Mouse (Mus musculus): Measurements from ENCODE around the gene App. TPM values are rescaled to one million over a fixed set of nuclear protein-coding genes. Genes with fewer than 3 reads are reported as not detected.

Gene App
- polyA plus RNA-seq, 1 experiment from 2014 or later = 360 TPM

- DNase-seq (ENCODE audit: low spot score) (no peak), ATAC-seq (replicated peaks; ENCODE audit: low FRiP score, low read depth) (no peak)
- no peak for TF ChIP-seq CTCF (IDR thresholded peaks at IDR 0.05; ENCODE audit: low read depth)
- Histone ChIP-seq H3K9me3 (replicated peaks; ENCODE audit: low read length) (no peaks in the 10 kb centered on the region), H3K27me3 (ENCODE audit: insufficient read depth, low read length) (no peaks in the 10 kb centered on the region), H3K4me2 (ENCODE audit: low read length) (no peak overlapping the region), H3K36me3 (ENCODE audit: insufficient read depth, low read length) (no peaks in the 10 kb centered on the region), H3K4me1 (replicated peaks; ENCODE audit: insufficient read depth, low read length) (peaks cover 28% of the 10 kb centered on the region), H3K27ac (no peak overlapping the region), H3K4me3 (replicated peaks; ENCODE audit: low read depth, low read length) (no peak overlapping the region), H3K9ac (ENCODE audit: low read depth, low read length) (no peak overlapping the region)
- 91% methylated on average over 2 of the region's 2 CpGs for WGBS
Measured at GRCm38 (mm10) chr16:85157156-85157555, 16.4 kb downstream of the App start.

GRCm38 (mm10) chr16:85155836-85156235 is 17.7 kb downstream of the App start:
- ATAC-seq (replicated peaks; ENCODE audit: low FRiP score, low read depth) (no peak), DNase-seq (ENCODE audit: low spot score) (no peak)
- no peaks in the 10 kb centered on the region for H3K36me3 ChIP-seq (ENCODE audit: insufficient read depth, low read length)
- no peaks in the 10 kb centered on the region for H3K27me3 ChIP-seq (ENCODE audit: insufficient read depth, low read length)
- no peak overlapping the region for H3K4me3 ChIP-seq (replicated peaks; ENCODE audit: low read depth, low read length)
- WGBS = 73% methylated on average over 10 of the region's 10 CpGs
- H3K4me2 ChIP-seq (ENCODE audit: low read length) = no peak overlapping the region
- H3K4me1 ChIP-seq (replicated peaks; ENCODE audit: insufficient read depth, low read length) = peaks cover 33% of the 10 kb centered on the region
- H3K9ac ChIP-seq (ENCODE audit: low read depth, low read length) = no peak overlapping the region
- TF ChIP-seq CTCF (IDR thresholded peaks at IDR 0.05; ENCODE audit: low read depth) = no peak
- no peaks in the 10 kb centered on the region for H3K9me3 ChIP-seq (replicated peaks; ENCODE audit: low read length)
- H3K27ac ChIP-seq = no peak overlapping the region

GRCm38 (mm10) chr16:85152457-85152856 is 21.1 kb downstream of the App start:
- H3K9ac ChIP-seq (ENCODE audit: low read depth, low read length) = no peak overlapping the region
- H3K36me3 ChIP-seq (ENCODE audit: insufficient read depth, low read length) = no peaks in the 10 kb centered on the region

GRCm38 (mm10) chr16:85151681-85152080 is 21.9 kb downstream of the App start:
- no peaks in the 10 kb centered on the region for H3K36me3 ChIP-seq (ENCODE audit: insufficient read depth, low read length)
- no peaks in the 10 kb centered on the region for H3K9me3 ChIP-seq (replicated peaks; ENCODE audit: low read length)
- H3K27me3 ChIP-seq (ENCODE audit: insufficient read depth, low read length) = no peaks in the 10 kb centered on the region
- peak; percentile 66 for DNase-seq (ENCODE audit: low spot score)
- WGBS = 17% methylated on average over 7 of the region's 7 CpGs
- no peak for TF ChIP-seq CTCF (IDR thresholded peaks at IDR 0.05; ENCODE audit: low read depth)
- 0 out of 2 replicates have a peak overlapping the region, but pooled peaks have one; percentile 25 for H3K4me2 ChIP-seq (ENCODE audit: low read length)
- H3K4me1 ChIP-seq (replicated peaks; ENCODE audit: insufficient read depth, low read length) = peaks cover 33% of the 10 kb centered on the region
- no peak overlapping the region for H3K9ac ChIP-seq (ENCODE audit: low read depth, low read length)
- no peak overlapping the region for H3K4me3 ChIP-seq (replicated peaks; ENCODE audit: low read depth, low read length)
- ATAC-seq (replicated peaks; ENCODE audit: low FRiP score, low read depth) = peak; percentile 82
- peak overlapping the region; percentile 76 for H3K27ac ChIP-seq

More at GRCm38 (mm10) chr16:85152457-85152856, 21.1 kb downstream of the App start:
- WGBS = 62% methylated on average over 8 of the region's 8 CpGs
- TF ChIP-seq CTCF (IDR thresholded peaks at IDR 0.05; ENCODE audit: low read depth) = no peak
- ATAC-seq (replicated peaks; ENCODE audit: low FRiP score, low read depth) = no peak
- peak overlapping the region; percentile 76 for H3K27ac ChIP-seq
- DNase-seq (ENCODE audit: low spot score) = no peak
- no peaks in the 10 kb centered on the region for H3K27me3 ChIP-seq (ENCODE audit: insufficient read depth, low read length)
- H3K4me1 ChIP-seq (replicated peaks; ENCODE audit: insufficient read depth, low read length) = peaks cover 33% of the 10 kb centered on the region
- no peaks in the 10 kb centered on the region for H3K9me3 ChIP-seq (replicated peaks; ENCODE audit: low read length)
- H3K4me3 ChIP-seq (replicated peaks; ENCODE audit: low read depth, low read length) = no peak overlapping the region
- no peak overlapping the region for H3K4me2 ChIP-seq (ENCODE audit: low read length)

- whole genome bisulfite sequencing = 8% methylated on average over 9 of the region's 9 CpGs
- H3K27me3 ChIP-seq (ENCODE audit: insufficient read depth, low read length) = no peaks in the 10 kb centered on the region
- ATAC-seq (replicated peaks; ENCODE audit: low FRiP score, low read depth) (no peak), DNase-seq (ENCODE audit: low spot score) (peak; percentile 60)
- no peak overlapping the region for H3K4me3 ChIP-seq (replicated peaks; ENCODE audit: low read depth, low read length)
- no peaks in the 10 kb centered on the region for H3K9me3 ChIP-seq (replicated peaks; ENCODE audit: low read length)
- no peak for TF ChIP-seq CTCF (IDR thresholded peaks at IDR 0.05; ENCODE audit: low read depth)
- peaks cover 30% of the 10 kb centered on the region for H3K4me1 ChIP-seq (replicated peaks; ENCODE audit: insufficient read depth, low read length)
- H3K36me3 ChIP-seq (ENCODE audit: insufficient read depth, low read length) = no peaks in the 10 kb centered on the region
- H3K27ac ChIP-seq = peak overlapping the region; percentile 25
- H3K9ac ChIP-seq (ENCODE audit: low read depth, low read length) = no peak overlapping the region
- peak overlapping the region; percentile 30 for H3K4me2 ChIP-seq (ENCODE audit: low read length)
Measured at GRCm38 (mm10) chr16:85150902-85151301, 22.7 kb downstream of the App start.

GRCm38 (mm10) chr16:85149509-85149871 is 24.1 kb downstream of the App start:
- no peak for DNase-seq (ENCODE audit: low spot score)
- no peak for ATAC-seq (replicated peaks; ENCODE audit: low FRiP score, low read depth)
- Histone ChIP-seq H3K4me2 (ENCODE audit: low read length) (no peak overlapping the region), H3K36me3 (ENCODE audit: insufficient read depth, low read length) (no peaks in the 10 kb centered on the region), H3K9me3 (replicated peaks; ENCODE audit: low read length) (no peaks in the 10 kb centered on the region), H3K4me1 (replicated peaks; ENCODE audit: insufficient read depth, low read length) (peaks cover 39% of the 10 kb centered on the region), H3K9ac (ENCODE audit: low read depth, low read length) (no peak overlapping the region), H3K27ac (peak overlapping the region; percentile 54), H3K4me3 (replicated peaks; ENCODE audit: low read depth, low read length) (no peak overlapping the region), H3K27me3 (ENCODE audit: insufficient read depth, low read length) (no peaks in the 10 kb centered on the region)
- no peak for TF ChIP-seq CTCF (IDR thresholded peaks at IDR 0.05; ENCODE audit: low read depth)
- 72% methylated on average over 1 of the region's 1 CpGs for WGBS

All from kidney, postnatal 0 days (tissue).